Mouse (Mus musculus) spleen, embryonic (tissue): ENCODE data around the gene Cpeb3.
"Not testable (repeated sequence)": the region's sequence is repeated elsewhere in the genome, so short reads cannot be mapped to it uniquely, and the experiment has no call there.

Source experiments
- CTCF ChIA-PET: fragments of 350-600 bp; sonication (Branson Sonifier 250); formaldehyde crosslinking; loops from one replicate; lab custom pipeline; 2022; lab: Charles Lee

Cpeb3 gene

DNA sequence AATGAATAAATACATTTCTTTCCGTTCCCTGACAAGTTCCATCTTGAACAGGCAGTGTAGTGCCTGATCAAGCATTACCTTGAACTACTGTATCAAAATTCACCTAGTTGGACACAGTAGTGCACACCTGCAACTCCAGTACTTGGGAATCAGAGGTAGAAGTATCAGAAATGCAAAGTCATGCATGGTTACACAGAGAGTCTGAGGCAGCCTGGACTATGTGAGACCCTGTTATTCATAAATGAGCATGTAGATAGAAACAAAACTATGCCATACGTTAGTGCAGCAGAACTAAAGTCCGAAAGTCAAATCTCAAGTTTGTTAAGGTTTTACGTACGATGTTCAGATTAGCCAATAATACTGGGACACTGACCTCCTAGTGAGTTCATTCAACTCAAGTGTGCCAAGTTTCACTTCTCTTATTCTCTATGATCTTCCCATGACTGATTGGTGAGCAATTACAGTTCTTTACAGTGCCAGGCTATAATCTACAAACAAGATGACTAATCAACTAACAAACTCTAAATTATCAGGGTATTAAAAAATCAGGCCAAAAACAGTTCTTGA lies 51.5 kb downstream of the Cpeb3 start:
- CTCF ChIA-PET: interaction anchor here (0.6 kb wide), 1 partner anchor 307 kb away, joined by 5 read pairs; no protein-coding TSS in a partner anchor

DNA sequence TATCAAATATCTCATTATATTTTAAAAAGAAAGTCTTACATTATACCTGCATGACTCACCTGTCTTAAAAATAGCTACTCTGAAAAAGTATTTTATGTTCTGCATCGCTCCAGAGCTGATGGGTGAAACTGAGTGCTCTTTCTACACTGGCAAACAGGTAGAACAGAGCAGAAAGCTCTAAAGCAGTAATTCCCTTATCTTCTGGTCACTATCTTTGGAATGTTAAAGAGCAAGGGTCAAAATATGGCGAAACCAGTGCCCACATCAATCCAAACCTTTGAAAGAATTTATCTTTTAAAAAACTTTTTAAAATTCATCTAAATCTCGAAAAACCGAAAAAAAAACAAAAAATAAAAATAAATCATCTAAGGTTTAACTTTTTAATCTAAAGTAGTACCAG lies 52.4 kb downstream of the Cpeb3 start:
- CTCF ChIA-PET: interaction anchor here (0.6 kb wide), 1 partner anchor 306 kb away, joined by 5 read pairs; no protein-coding TSS in a partner anchor

GRCm38 (mm10) chr19:37147145-37147544 lies 61.3 kb downstream of the Cpeb3 start:
- CTCF ChIA-PET: interaction anchor here (0.7 kb wide), 1 partner anchor 366 kb away, joined by 3 read pairs; no protein-coding TSS in a partner anchor

GRCm38 (mm10) chr19:37145846-37146245 lies 62.6 kb downstream of the Cpeb3 start:
- CTCF ChIA-PET: no interaction called here

- CTCF ChIA-PET: no interaction called here
These were observed 63.0 kb downstream of the Cpeb3 start for GRCm38 (mm10) chr19:37145401-37145800.

- CTCF ChIA-PET: no interaction called here
These were observed 66.8 kb downstream of the Cpeb3 start for GRCm38 (mm10) chr19:37141623-37142022.

- CTCF ChIA-PET: no interaction called here
These were observed 71.3 kb downstream of the Cpeb3 start for GRCm38 (mm10) chr19:37137133-37137532.

- CTCF ChIA-PET: not testable (repeated sequence)
These were observed 72.9 kb downstream of the Cpeb3 start for GRCm38 (mm10) chr19:37135459-37135858.

DNA sequence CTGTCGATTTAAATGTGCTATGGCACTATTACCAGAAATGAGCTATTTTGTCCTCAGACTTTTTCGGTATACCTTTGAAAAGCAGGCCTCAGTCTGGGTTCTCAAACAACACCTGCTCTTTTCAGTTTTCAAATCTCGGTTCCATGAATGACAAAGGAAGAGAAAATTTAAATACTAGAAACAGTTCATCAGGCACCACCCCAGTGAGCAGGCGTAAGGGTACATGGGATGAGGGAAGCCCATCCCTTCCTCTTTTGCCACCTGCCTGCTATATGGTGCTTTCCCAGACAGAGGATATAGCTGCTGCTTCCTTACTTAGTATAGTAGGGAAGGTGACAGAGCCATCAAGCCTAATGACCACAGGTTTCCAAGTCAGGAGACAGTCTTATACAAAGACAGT lies 74.7 kb downstream of the Cpeb3 start:
- CTCF ChIA-PET: no interaction called here

DNA sequence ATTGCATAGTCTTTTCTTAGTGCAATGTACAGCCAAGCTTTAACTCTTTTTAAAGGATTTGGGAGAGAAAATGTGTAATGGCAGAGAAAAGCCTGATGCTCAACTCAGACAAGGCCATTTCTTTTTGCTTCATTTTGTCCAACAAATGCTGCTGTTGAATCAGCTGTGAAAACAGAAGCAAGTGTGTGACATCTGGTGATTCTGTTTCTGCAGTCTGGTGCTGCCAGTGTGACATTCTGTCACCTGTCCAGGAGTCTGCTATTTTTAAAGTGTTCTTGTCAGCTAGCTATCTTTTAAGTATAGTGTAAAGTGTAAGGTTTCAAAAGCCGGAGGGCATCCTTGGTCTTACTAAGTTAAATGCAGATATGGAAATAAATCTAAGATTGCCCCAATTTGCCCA lies 76.7 kb downstream of the Cpeb3 start:
- CTCF ChIA-PET: no interaction called here

- CTCF ChIA-PET: no interaction called here
These were observed 79.9 kb downstream of the Cpeb3 start for GRCm38 (mm10) chr19:37128461-37128860.

- CTCF ChIA-PET: no interaction called here
These were observed 81.3 kb downstream of the Cpeb3 start for GRCm38 (mm10) chr19:37127018-37127567.

DNA sequence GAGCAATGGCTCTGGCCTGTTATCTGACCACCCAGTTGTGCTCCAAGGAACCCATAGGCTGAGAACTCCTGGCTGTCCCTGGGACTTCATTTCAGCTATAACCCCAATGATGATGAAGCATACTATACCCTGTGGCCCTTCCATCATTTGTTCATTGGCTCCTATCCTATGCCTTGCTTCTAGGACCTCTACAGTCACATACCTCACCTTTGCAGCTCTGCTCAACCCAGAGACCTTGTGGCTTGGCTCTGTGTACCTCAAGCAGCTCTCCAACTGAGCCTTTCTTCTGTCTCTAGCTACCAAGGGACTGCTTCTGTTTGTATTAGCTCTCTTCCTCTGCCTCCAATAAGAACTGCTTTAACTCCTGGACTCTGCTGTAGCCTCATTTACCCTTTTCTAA lies 83.4 kb downstream of the Cpeb3 start:
- CTCF ChIA-PET: interaction anchor here (0.6 kb wide), 1 partner anchor 45 kb away, joined by 3 read pairs; no protein-coding TSS in a partner anchor

DNA sequence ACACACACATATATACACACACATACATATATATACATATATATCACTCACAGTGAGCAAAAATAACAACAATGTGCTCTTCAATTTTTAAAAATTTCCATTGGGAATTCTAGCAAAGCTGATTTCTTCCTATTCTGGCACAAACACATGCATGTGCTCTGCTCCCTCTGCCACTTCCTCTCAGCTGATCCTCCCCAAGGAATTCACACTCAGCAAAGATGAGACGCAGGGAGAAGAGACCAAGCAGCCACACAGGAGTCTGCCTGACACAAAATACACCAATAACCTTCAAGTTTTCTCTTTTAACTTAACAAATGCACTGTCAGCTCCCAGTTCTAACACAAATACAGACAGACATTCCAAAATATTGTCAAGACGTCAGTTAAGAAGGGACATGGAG lies 89.1 kb downstream of the Cpeb3 start:
- CTCF ChIA-PET: interaction anchor here (0.7 kb wide), 1 partner anchor 214 kb away, joined by 4 read pairs; no protein-coding TSS in a partner anchor

GRCm38 (mm10) chr19:37115824-37116223 lies 92.6 kb downstream of the Cpeb3 start:
- CTCF ChIA-PET: no interaction called here

- CTCF ChIA-PET: no interaction called here
These were observed 93.0 kb downstream of the Cpeb3 start for GRCm38 (mm10) chr19:37115374-37115773.

GRCm38 (mm10) chr19:37111831-37112230 lies 96.6 kb downstream of the Cpeb3 start:
- CTCF ChIA-PET: no interaction called here

DNA sequence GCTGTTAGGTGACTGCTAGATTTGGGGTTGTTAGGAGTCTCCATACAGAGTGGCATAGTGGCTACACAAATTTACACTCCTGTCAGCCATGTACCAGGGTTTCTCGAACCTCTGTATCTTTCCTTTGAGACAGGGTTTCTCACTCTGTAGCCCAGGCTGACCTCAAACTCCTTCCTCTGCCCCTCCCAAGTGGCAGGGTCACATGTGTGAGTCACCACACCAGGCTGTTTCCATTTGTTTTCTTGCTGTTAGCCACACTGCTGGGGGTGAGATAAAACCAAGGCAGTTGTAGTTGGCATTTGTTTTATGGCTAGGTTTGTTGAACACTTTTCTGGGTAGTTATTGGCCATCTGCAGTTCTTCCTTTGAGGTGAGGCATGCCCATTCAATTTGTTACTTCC lies 97.9 kb downstream of the Cpeb3 start:
- CTCF ChIA-PET: no interaction called here

DNA sequence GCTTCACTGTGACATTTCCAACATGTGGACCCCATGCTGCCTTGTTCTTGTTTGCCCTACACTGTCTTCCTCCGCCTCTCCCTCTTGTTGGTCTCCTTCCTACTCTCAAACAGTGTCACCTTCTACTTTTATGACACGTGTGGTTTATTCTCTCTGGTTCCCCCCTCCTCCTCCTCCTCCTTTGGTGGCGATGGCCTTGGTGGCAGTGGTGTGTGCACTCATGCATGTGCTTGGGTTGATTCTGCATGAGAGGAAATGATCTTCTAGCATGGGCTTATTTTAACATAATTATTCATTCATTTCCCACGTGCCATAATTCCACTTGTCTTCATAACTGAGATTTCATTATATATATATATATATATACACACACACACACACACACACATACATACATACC lies 98.5 kb downstream of the Cpeb3 start:
- CTCF ChIA-PET: no interaction called here

DNA sequence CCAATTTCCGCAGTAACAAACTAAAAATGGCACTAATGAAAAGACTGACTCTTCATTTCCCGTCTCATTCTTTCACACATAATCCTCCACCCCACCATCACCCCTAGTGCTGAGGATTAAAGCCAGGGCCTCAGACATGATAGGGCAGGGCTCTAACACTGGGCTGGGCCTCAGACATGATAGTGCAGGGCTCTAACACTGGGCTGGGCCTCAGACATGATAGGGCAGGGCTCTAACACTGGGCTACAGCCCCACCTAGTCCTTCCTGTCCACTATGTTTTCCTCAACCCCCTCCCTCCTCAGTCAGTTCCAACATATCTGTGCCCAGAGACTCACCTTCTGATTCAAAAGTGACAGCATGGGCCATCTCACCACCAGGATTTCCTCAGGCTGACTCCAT lies 107.7 kb downstream of the Cpeb3 start:
- CTCF ChIA-PET: no interaction called here

DNA sequence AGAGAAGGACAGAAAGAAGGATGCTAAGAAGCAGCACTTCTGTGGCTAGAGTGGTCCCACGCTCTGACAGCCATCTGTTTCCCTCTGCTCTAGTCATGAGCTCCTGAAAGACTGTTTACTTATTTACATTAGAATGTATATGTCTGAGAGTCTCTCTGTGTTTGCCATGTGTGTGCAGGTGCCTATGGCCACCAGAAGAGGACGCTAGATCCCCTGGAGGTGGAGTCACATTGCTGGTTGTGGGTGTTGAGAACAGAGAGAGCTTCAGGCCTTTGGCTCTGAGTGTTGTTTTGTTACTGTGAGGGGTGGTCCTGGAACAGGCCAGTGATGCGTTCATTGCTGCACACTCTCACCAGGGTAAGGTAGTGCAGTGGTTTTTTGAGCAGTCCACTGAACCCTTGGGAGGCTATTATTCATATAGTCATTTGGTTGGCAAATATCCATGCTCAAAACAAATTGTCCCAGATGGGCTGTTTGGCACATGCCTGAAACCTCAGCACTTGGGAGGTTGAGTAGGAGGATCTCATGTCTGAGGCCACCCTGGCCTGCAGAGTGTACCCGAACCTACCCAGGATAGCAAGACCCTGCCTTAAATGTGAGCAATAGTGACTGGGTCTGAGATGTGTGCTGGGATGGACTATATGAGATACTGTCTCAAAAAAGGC lies 112.6 kb downstream of the Cpeb3 start:
- CTCF ChIA-PET: no interaction called here

- CTCF ChIA-PET: no interaction called here
These were observed 115.2 kb downstream of the Cpeb3 start for GRCm38 (mm10) chr19:37093181-37093580.
